Mouse (Mus musculus) left cerebral cortex, postnatal 36 days (tissue): ENCODE measurements around the gene Ppp1r12b. TPM values are rescaled to one million over a fixed set of nuclear protein-coding genes. Genes with fewer than 3 reads are reported as not detected.

Experiments
- DNase-seq, 2 experiments: peaks; one replicate each; pipeline ENCODE4 v3.0.0; 2021 to 2022; ENCODE audit warnings: low spot score in 2 of 2, mixed read lengths in 1 of 2
- intact Hi-C: fragments of 180-260 bp; cut with DNase I; formaldehyde crosslinking; loops from one replicate; pipeline ENCODE4 v1.15.1; 2025
- total RNA-seq, 2 experiments: library from RNA; stranded (reverse); gene quantifications; 2 replicates each; pipeline ENCODE4 v1.2.3; 2021

The Ppp1r12b gene
- total RNA-seq, 2 experiments from 2014 or later: 75.6 to 88.7 TPM

DNA sequence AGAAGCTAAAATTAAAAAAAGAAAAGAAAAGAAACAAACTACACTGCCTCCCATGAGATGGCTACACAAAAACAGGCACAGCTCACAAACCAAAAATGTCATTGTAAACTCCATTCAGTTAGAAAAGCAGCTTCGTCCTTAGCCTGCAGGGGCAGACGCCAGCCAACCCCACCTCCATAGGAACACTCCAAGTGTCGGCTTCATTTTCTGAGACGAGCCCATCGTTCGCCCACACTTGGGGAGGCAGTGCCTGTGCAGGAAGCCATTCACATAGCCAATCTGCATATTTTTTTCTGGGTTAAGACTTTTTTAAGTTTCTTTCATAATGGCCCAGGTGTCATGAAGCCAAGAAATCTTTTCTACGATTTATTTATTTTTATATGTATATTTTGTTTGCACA, 8.2 kb downstream of the Ppp1r12b start:
- intact Hi-C loops: no loop called here
- no peak for DNase-seq

- no peak for DNase-seq
- intact Hi-C loops: no loop called here
These were observed 12.8 kb downstream of the Ppp1r12b start for GRCm38 (mm10) chr1:134942898-134943297.

DNA sequence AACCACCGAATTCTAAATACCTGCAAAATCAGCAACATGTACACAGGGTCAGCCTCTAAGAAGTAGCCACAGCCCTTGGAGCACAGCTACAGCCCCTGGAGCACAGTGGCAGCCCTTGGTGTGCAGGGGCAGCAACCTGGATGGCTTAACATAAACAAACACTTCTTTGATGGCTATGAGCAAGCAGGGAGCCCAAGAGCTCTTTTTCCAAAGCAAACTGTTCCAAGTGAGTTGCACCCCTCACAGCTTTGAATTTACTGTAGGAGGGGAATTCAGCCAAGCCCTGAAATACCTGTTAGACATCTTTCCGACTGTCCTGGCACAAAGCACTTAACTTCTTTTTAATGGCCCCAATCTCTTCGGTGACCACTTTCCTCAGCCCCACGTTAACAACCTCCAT, 14.9 kb downstream of the Ppp1r12b start:
- DNase-seq: no peak
- intact Hi-C loops: no loop called here

- no peak for DNase-seq
- intact Hi-C loops: no loop called here
These were observed 17.5 kb downstream of the Ppp1r12b start for GRCm38 (mm10) chr1:134938233-134938632.

GRCm38 (mm10) chr1:134936335-134936734, 19.4 kb downstream of the Ppp1r12b start:
- DNase-seq: no peak
- intact Hi-C loops: no loop called here

DNA sequence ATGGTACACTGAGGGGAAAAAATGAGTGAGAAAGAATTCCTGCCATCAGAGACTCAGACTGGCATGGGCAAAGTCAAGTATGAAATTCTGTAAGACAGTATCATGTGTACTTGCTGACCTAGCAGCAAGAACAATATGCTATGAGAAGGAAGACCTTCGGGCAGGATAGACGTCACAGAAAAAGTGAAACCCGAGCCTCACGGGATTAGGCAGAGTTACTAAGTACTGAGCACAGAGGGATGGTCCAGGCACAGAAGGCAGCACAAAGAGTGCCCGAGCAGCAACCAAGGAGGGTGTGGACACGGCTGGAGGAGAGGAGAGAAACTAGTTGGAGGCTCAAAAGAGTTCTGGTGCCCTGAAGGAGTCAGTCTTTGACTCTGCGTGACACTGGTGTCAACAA, 23.3 kb downstream of the Ppp1r12b start:
- intact Hi-C loops: no loop called here
- DNase-seq: no peak

GRCm38 (mm10) chr1:134919010-134919409, 36.7 kb downstream of the Ppp1r12b start:
- intact Hi-C loops: no loop called here

GRCm38 (mm10) chr1:134915421-134915820, 40.3 kb downstream of the Ppp1r12b start:
- intact Hi-C loops: no loop called here
- no peak for DNase-seq

More at GRCm38 (mm10) chr1:134919010-134919409, 36.7 kb downstream of the Ppp1r12b start:
- DNase-seq: no peak

DNA sequence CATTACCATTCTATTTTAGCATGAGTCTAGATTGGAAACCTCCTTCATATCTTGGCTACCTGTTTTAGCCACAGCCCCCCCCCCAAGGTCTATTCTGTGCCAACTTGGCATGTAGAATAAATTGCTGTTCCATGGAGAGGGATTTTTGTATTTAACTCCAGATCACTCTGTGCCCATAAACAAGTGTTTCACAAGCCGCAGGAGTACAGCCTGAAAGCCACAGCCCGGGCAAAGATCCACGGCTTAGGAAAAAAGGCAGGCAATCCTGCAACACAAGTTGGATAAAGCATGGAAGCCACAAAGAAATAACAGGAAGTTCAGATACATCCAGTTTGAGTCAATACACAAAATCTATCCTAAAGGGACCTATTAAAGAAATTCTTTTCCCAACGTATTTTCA, 42.2 kb downstream of the Ppp1r12b start:
- intact Hi-C loops: loop anchor here (5.0 kb wide), 1 partner anchor 44 kb away; the partner anchor contains the start of gene Ppp1r12b
- DNase-seq: no peak

DNA sequence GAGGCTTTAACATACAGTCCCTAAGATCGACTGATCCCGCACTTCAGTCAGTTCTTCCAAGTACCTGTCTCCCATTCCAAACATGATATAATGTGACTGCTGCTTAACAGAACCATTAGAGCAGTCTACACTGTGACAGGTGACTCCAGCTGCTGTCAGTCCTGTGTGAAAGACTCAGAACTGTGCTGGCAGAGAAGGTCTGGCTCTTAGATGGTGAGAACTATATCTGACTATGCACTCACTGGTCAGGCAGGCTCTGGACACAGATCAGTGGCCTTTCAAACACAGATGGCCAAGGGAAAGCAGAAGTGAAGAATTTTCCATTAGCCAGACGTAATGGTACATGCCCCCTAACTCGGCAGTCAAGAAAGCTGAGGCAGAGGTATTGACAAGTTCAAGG, 43.9 kb downstream of the Ppp1r12b start:
- no peak for DNase-seq
- intact Hi-C loops: loop anchor here (5.0 kb wide), 1 partner anchor 45 kb away; the partner anchor contains the start of gene Ppp1r12b

GRCm38 (mm10) chr1:134910037-134910436, 45.7 kb downstream of the Ppp1r12b start:
- DNase-seq: no peak
- intact Hi-C loops: loop anchor here (5.0 kb wide), 1 partner anchor 47 kb away; the partner anchor contains the start of gene Ppp1r12b

DNA sequence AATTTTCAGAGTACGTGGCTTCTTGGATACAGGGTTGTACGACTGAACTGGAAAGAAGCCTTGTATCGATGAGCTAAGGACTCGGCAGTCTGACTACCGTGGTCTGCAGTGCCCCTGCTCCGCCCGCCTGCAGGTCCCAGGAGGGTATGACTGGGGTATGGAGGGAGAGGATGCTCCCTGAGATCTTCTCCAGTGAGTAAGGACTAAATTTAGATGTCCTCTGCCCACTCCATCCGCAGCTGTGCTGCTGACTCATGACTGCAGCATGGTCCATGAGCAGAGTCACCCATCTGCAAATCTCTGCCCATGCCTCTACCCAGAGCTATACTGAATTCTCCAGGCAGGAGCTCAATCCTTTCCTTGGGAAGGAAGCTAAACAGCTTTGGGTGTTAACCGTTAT, 46.3 kb downstream of the Ppp1r12b start:
- intact Hi-C loops: no loop called here

DNA sequence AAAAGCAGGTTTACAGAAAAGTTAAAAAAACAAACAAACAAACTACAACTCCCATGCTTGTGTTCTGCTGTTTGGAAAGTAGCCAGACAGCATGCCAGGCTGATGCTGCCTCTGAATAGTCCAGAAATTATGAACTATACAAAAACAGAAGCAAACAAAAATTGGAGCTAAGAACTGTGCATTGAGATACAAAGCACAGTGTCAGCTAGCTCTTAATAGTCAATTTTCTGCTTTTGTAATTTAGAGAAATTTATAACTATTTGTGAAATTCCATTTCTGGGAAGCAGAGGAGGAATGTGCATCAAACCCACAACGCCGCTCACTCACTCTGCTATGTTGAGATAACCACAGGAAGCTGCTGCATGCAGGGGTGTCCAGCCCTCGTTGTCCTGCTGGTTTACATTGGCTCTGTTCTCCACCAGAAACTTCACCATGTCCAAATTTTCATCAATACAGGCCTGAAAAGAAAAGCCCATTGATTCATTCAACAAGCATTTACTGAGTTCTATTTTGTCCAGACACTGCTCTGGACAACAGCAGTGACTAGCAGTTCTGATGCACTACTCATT, 53.6 kb downstream of the Ppp1r12b start:
- DNase-seq: no peak
- intact Hi-C loops: no loop called here

More for the DNA sequence above, 46.3 kb downstream of the Ppp1r12b start:
- DNase-seq: peak; percentile 78 to 82

DNA sequence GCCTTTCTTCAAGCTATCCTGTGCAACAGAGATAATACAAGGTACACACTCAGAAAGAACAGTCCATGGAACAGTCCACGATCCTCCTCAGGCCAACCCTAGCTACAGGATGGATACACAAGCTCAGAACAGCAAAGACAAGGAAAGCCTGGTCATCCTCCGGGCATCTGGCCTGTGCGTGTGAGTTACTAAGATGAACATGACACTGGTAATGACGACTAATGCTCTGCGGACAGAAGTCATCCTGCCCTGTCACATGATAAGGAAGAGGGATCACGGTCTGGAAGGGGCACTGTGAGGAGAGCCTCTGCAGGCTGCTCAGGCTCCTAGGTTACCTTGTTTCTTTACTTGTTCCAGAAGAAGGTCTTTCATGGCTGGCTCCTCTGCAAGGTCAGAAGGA, 59.7 kb downstream of the Ppp1r12b start:
- intact Hi-C loops: no loop called here
- no peak for DNase-seq

DNA sequence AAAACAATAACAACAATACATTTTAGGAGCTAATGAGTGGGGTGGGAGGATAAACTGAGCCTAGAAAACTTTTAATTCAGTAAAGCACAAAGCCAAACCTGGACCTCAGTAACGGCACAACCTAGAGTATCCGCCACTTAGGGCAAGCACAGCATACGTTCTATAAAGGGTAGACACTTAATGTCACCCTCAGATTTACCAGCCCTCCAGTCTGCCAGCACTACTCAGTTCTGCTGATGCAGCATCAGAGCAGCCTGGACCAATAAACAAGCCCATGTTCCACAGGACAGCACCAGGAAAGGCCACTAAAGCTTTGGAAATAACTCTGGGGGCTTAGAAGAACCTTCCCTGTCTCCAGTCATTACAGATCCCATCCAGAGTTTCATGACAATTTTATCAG, 60.9 kb downstream of the Ppp1r12b start:
- DNase-seq: no peak
- intact Hi-C loops: no loop called here

- intact Hi-C loops: no loop called here
- DNase-seq: no peak
These were observed 63.8 kb downstream of the Ppp1r12b start for GRCm38 (mm10) chr1:134891916-134892315.

DNA sequence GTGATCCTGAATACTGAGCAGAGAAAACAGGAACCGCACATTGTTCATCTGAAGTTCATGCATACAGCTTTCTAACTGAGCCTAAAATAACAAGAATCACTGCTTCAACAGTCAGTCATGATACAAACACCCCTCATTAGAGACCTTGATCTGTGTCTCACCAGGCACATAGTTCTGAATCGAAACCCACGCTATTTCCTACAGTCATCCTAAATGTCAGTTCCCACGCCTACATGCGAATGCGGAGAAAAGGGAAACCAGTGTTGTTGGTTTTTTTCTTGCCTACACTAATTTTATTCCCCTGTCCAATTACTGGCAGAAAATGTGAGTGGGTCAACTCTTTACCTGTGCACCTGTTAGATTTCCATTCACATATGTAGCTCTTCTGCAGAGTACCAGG, 66.1 kb downstream of the Ppp1r12b start:
- DNase-seq: no peak
- intact Hi-C loops: no loop called here

- no peak for DNase-seq
- intact Hi-C loops: no loop called here
These were observed 79.9 kb downstream of the Ppp1r12b start for GRCm38 (mm10) chr1:134875800-134876199.

- intact Hi-C loops: no loop called here
- DNase-seq: no peak
These were observed 83.1 kb downstream of the Ppp1r12b start for GRCm38 (mm10) chr1:134872678-134873077.

DNA sequence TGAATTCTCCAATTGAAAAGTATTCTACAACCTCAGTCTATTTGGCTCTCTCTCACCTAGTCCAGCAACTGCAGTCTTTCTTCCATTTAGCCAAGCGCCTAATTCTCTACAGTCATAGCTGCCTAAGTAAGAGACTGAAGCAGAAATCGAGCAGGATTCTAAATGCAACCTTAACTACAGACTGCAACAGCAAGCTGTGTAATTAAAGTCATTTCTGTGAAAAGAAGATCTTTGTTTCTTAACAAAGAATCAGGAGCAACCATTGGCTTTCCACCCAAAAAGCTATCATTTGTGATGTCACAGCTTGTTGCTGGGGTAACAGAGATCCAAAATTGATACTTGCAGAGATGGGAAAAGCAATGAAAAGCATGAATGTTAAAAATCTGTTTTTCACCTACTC, 89.3 kb downstream of the Ppp1r12b start:
- no peak for DNase-seq
- intact Hi-C loops: no loop called here

GRCm38 (mm10) chr1:134865552-134865951, 90.2 kb downstream of the Ppp1r12b start:
- intact Hi-C loops: no loop called here
- no peak for DNase-seq

DNA sequence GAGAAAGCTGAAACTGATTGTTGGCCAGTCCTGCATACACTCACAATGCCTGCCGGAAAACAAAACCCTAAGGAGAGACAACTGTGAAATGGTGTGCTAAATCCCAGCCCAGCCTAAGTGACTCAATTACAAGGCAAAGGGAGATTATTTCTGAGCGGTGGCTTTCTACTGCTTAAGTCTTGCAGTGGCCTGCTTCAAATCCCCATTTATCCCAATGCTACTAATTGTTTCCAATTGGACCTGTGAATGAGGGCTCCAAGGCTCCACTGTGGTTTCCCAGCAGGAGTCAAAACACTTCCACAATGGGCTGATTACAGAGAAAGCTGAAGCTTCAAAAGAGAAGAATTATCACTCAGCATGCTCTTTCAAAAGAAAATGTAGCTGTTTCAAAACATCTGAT, 95.2 kb downstream of the Ppp1r12b start:
- DNase-seq: no peak
- intact Hi-C loops: no loop called here
